Mouse (Mus musculus) bone marrow macrophage, adult 2 months (primary cell): ENCODE data around the gene Mrgprf.

ENCODE experiments used
- CTCF ChIP-seq: IDR thresholded peaks from 2 replicates; pipeline ENCODE4 v1.5.1; 2012; ENCODE audit warnings: low read depth, mild to moderate bottlenecking, low read length, moderate library complexity
- POLR2A ChIP-seq: IDR thresholded peaks from 2 replicates; pipeline ENCODE4 v1.6.1; 2012; ENCODE audit warnings: mild to moderate bottlenecking, low read depth, low read length, borderline replicate concordance

GRCm38 (mm10) chr7:145283041-145283440 is 17.6 kb upstream of the Mrgprf start:
- TF ChIP-seq POLR2A: no peak
- no peak for TF ChIP-seq CTCF
